Mouse (Mus musculus) olfactory bulb, adult 2 months (tissue): ENCODE results near the gene Elovl5.

Experiments
- CTCF ChIP-seq: fragments of 200-500 bp; IDR thresholded peaks from 2 replicates; pipeline ENCODE4 v1.5.1; 2012; ENCODE audit warnings: low read depth, mild to moderate bottlenecking, low read length, moderate library complexity; ENCODE audit not compliant: insufficient read depth
- POLR2A ChIP-seq: fragments of 200-500 bp; IDR thresholded peaks from 2 replicates; pipeline ENCODE4 v1.6.1; 2012; ENCODE audit warnings: mild to moderate bottlenecking, low read depth, low read length, moderate library complexity; ENCODE audit not compliant: insufficient read depth

DNA sequence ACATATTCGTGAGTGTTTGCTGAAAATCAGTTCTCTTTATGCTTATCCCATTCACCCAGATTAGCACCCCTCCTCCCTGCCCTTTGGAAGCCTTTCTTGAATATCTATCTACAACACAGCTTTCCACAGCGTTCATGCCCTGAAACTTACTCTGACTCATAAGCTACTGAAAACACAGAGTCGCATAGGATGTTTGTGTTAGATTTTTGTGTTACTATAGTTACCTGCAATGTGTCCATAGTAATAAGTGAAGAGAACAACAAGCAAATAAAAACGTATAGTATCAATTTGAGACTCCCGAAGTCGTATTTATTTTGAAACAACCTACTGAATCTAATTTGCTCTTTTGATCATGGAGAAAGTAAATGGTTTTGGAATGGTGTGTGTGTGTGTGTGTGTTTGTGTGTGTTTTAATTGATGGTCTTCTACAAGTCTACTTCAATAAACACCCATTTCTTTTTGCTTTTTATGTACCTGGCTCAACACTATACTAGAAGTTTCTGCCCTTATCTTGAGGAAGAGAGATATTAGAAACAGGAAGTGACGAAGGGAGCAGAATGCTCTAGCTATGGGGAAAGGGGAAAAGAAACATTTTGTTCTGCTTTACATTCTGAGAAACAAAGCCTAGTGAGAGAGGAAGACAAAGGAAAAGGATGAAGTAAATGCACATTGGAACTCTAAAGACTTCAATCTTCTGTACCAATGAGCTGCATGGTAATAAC lies 5.5 kb upstream of the Elovl5 start:
- TF ChIP-seq CTCF, result no peak
- TF ChIP-seq POLR2A, result no peak
